Mouse (Mus musculus) G1E (cell line): ENCODE data around the gene Gm17677. TPM values are rescaled to one million over a fixed set of nuclear protein-coding genes. Genes with fewer than 3 reads are reported as not detected.

Experiments
- ATAC-seq: 2 replicates; pipeline ENCODE4 v1.8.0; 2016; ENCODE audit warnings: mild to moderate bottlenecking; ENCODE audit not compliant: insufficient number of reproducible peaks, poor library complexity, low FRiP score, severe bottlenecking; ENCODE audit errors: extremely low read depth
- DNase-seq: peaks from one replicate; pipeline ENCODE4 v3.0.0; 2012; ENCODE audit warnings: low spot score
- H3K27me3 ChIP-seq: 2 replicates; pipeline ENCODE4 v1.6.1; 2012; ENCODE audit warnings: mild to moderate bottlenecking, low read length, inconsistent platforms; ENCODE audit not compliant: insufficient read depth
- H3K36me3 ChIP-seq: replicated peaks from 2 replicates; pipeline ENCODE3; 2012; ENCODE audit warnings: mild to moderate bottlenecking, inconsistent platforms
- H3K4me1 ChIP-seq: 2 replicates; pipeline ENCODE4 v1.6.1; 2012; ENCODE audit warnings: low read depth, low read length, inconsistent platforms, mixed read lengths; ENCODE audit not compliant: insufficient read depth
- H3K4me3 ChIP-seq: 2 replicates; pipeline ENCODE4 v1.5.1; 2012; ENCODE audit warnings: low read depth, mild to moderate bottlenecking, inconsistent platforms, low read length, moderate library complexity, mixed read lengths
- H3K9me3 ChIP-seq: replicated peaks from 2 replicates; pipeline ENCODE4 v1.6.1; 2012; ENCODE audit warnings: inconsistent platforms
- CTCF ChIP-seq: IDR thresholded peaks from 2 replicates; pipeline ENCODE4 v1.5.1; 2012; ENCODE audit warnings: low read depth, low read length, inconsistent platforms, mixed read lengths
- GATA1 ChIP-seq: IDR thresholded peaks from 2 replicates; pipeline ENCODE4 v1.6.1; 2012; ENCODE audit warnings: borderline replicate concordance, low read length, inconsistent platforms, mixed read lengths
- GATA2 ChIP-seq: IDR thresholded peaks from 2 replicates; pipeline ENCODE4 v1.6.1; 2012; ENCODE audit warnings: low read depth, low read length, inconsistent platforms, borderline replicate concordance
- POLR2AphosphoS5 ChIP-seq: IDR thresholded peaks from 2 replicates; pipeline ENCODE4 v1.6.1; 2012; ENCODE audit warnings: low read depth, low read length, inconsistent platforms; ENCODE audit not compliant: insufficient replicate concordance
- TAL1 ChIP-seq: conservative IDR thresholded peaks from 2 replicates; pipeline ENCODE4 v1.6.1; 2012; ENCODE audit warnings: low read depth, low read length, inconsistent platforms, mixed read lengths
- polyA plus RNA-seq: library from polyadenylated mRNA; stranded (reverse); fragments of >175 nt; gene quantifications from 2 replicates; pipeline ENCODE4 v1.2.3, GENCODE M21; 2012
- total RNA-seq, 2 experiments: library from RNA; stranded (forward) in 1 of 2; stranded (reverse) in 1 of 2; fragments of 200-1000 nt in 1 of 2; fragments of >200 nt in 1 of 2; fragmentation: Nextera tagmentation in 1 of 2; gene quantifications; 2 replicates each; pipeline ENCODE4 v1.2.3; 2014 to 2017

Gm17677 gene
- total RNA-seq (2014; fragmentation: Nextera tagmentation) (not detected in 2 replicates), total RNA-seq (2017) (not detected in 2 replicates), polyA plus RNA-seq (not detected in 2 replicates)

DNA sequence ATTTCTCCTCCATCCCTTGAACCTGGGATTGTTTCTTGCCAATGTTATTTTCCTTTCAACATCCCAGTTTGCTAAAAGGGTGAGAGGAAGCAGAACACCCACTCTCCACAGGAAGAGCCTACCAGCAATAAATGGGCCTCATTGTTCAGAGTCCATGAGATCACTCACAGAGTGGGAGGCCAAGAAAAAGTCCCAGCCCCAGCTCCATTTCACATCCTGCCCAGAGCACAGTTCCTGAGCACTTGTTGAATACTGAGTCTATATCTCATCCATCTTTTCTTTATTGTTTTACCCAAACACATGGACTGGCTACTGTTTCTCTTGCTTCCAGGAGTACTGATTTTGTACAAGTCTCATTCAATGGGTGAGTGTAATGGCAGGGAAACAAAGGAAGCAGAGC is at the start of gene Gm17677:
Gm17677 (plus strand) TSS at position 301 of the 400 bp plus-strand sequence.
- H3K27me3 ChIP-seq: no peaks in the 10 kb centered on the region
- ATAC-seq (no peak), DNase-seq (no peak)
- no peak within 1 kb of the TSS for H3K4me3 ChIP-seq
- no peaks in the 10 kb centered on the region for H3K4me1 ChIP-seq
- TF ChIP-seq CTCF: no peak
- TF ChIP-seq GATA1: no peak
- TF ChIP-seq GATA2: no peak
- no peak for TF ChIP-seq POLR2AphosphoS5
- no peak for TF ChIP-seq TAL1
- H3K9me3 ChIP-seq: no peaks in the 10 kb centered on the region
- no peaks in the 10 kb centered on the region for H3K36me3 ChIP-seq

GRCm38 (mm10) chr9:35691924-35692323 is 48.9 kb upstream of the Gm17677 start:
- Histone ChIP-seq H3K9me3 (no peaks in the 10 kb centered on the region), H3K4me1 (no peaks in the 10 kb centered on the region), H3K4me3 (no peak overlapping the region), H3K27me3 (no peaks in the 10 kb centered on the region), H3K36me3 (no peaks in the 10 kb centered on the region)
- ATAC-seq: no peak
- no peak for TF ChIP-seq GATA2
- TF ChIP-seq CTCF: no peak
- no peak for TF ChIP-seq POLR2AphosphoS5
- TF ChIP-seq GATA1: no peak
- no peak for TF ChIP-seq TAL1
- no peak for DNase-seq

DNA sequence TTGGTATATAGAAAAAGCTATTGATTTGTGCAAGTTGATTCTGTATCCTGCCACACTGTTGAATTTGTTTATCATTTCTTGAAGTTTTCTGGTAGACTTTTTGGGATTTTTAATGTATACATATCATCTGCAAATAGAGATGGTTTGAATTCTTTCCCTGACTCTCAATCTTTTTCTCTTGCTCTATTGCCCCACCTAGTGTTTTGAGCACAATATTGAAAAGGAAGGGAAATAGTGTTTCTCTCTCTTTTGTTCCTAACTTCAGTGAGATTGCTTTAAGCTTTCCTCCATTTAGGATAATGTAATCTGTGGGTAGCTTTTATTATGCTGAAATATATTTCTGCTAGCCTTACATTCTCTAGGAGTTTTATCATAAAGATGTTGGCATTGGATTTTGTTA is 33.6 kb upstream of the Gm17677 start:
- no peaks in the 10 kb centered on the region for H3K4me1 ChIP-seq
- H3K4me3 ChIP-seq: no peak overlapping the region
- no peaks in the 10 kb centered on the region for H3K27me3 ChIP-seq
- DNase-seq: no peak
- no peaks in the 10 kb centered on the region for H3K36me3 ChIP-seq
- no peak for ATAC-seq
- peaks cover 4% of the 10 kb centered on the region; the same call in 1 of the 2 replicates for H3K9me3 ChIP-seq
- no peak for TF ChIP-seq GATA1
- TF ChIP-seq GATA2: no peak
- no peak for TF ChIP-seq POLR2AphosphoS5
- no peak for TF ChIP-seq TAL1
- TF ChIP-seq CTCF: no peak

GRCm38 (mm10) chr9:35756843-35757242 is 16.0 kb downstream of the Gm17677 start:
- no peaks in the 10 kb centered on the region for H3K27me3 ChIP-seq
- H3K9me3 ChIP-seq: no peaks in the 10 kb centered on the region
- no peaks in the 10 kb centered on the region for H3K4me1 ChIP-seq
- H3K36me3 ChIP-seq: no peaks in the 10 kb centered on the region
- no peak for ATAC-seq
- no peak for TF ChIP-seq TAL1
- no peak for TF ChIP-seq CTCF
- TF ChIP-seq POLR2AphosphoS5: no peak
- no peak for TF ChIP-seq GATA2
- TF ChIP-seq GATA1: no peak
- DNase-seq: no peak
- H3K4me3 ChIP-seq: no peak overlapping the region

- Histone ChIP-seq H3K9me3 (no peaks in the 10 kb centered on the region), H3K27me3 (no peaks in the 10 kb centered on the region), H3K36me3 (no peaks in the 10 kb centered on the region), H3K4me1 (no peaks in the 10 kb centered on the region), H3K4me3 (no peak within 1 kb of the TSS)
- TF ChIP-seq GATA2 (no peak), POLR2AphosphoS5 (no peak), TAL1 (no peak), CTCF (no peak), GATA1 (no peak)
- DNase-seq: no peak
- ATAC-seq: no peak
Observed at GRCm38 (mm10) chr9:35778009-35778408, 37.2 kb downstream of the Gm17677 start, which contains the start of gene Gm17727. Gene Gm17727 (minus strand): TSS chr9:35778109.

DNA sequence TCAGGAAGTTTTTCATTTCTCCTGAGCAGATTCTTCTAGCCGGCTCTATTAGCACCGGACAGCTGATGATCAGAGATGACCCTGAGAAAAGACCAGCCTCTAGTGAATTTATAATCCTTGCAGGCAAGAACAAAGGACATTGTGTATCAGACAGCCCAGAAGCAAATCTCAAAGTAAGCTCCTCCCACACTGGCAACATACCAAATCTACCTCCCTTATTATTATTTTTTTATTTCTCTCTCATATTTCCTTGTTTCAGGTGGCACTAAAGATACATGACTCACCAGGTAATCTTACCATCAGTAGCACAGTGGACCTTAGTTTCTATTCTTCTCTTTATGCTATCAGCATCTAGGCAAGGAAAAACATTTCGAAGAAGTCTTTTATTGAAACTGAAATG is 49.2 kb downstream of the Gm17677 start, which contains the start of the genes Gm27235 and D730048I06Rik:
Gm27235 (minus strand) TSS at position 101 of the 400 bp plus-strand sequence.
D730048I06Rik (minus strand) TSS at position 112 of the 400 bp plus-strand sequence.
- Histone ChIP-seq H3K9me3 (no peaks in the 10 kb centered on the region), H3K4me1 (no peaks in the 10 kb centered on the region), H3K27me3 (no peaks in the 10 kb centered on the region), H3K4me3 (no peak within 1 kb of the TSS), H3K36me3 (no peaks in the 10 kb centered on the region)
- DNase-seq: no peak
- ATAC-seq: no peak
- no peak for TF ChIP-seq POLR2AphosphoS5
- TF ChIP-seq GATA2: no peak
- TF ChIP-seq CTCF: no peak
- no peak for TF ChIP-seq TAL1
- TF ChIP-seq GATA1: no peak

Other genes starting within 250 kb of the Gm17677 start
- gene Gm1113, start 222.8 kb upstream of the Gm17677 start, total RNA-seq (2014; fragmentation: Nextera tagmentation): not detected in 2 replicates
- not detected in 2 replicates for gene Gm1113, start 222.8 kb upstream of the Gm17677 start, total RNA-seq (2017)
- not detected in 2 replicates for gene Gm1113, start 222.8 kb upstream of the Gm17677 start, polyA plus RNA-seq
- not detected in 2 replicates for gene Ddx25, start 182.5 kb upstream of the Gm17677 start, total RNA-seq (2014; fragmentation: Nextera tagmentation)
- 0.27 and 0.35 TPM in 2 replicates for gene Ddx25, start 182.5 kb upstream of the Gm17677 start, total RNA-seq (2017)
- 0.01 TPM in 1 of 2 replicates, not detected in the other for gene Ddx25, start 182.5 kb upstream of the Gm17677 start, polyA plus RNA-seq
- 57.3 and 59.2 TPM in 2 replicates for gene Pus3, start 182.5 kb upstream of the Gm17677 start, total RNA-seq (2014; fragmentation: Nextera tagmentation)
- 45.4 and 52.1 TPM in 2 replicates for gene Pus3, start 182.5 kb upstream of the Gm17677 start, total RNA-seq (2017)
- gene Pus3, start 182.5 kb upstream of the Gm17677 start, polyA plus RNA-seq: 0.95 and 1.6 TPM in 2 replicates
- gene Pate2, start 170.8 kb upstream of the Gm17677 start, total RNA-seq (2014; fragmentation: Nextera tagmentation): 0.75 and 1.4 TPM in 2 replicates
- 0.44 and 0.46 TPM in 2 replicates for gene Pate2, start 170.8 kb upstream of the Gm17677 start, total RNA-seq (2017)
- gene Pate2, start 170.8 kb upstream of the Gm17677 start, polyA plus RNA-seq: 0.21 and 0.51 TPM in 2 replicates
- 17.2 and 27.7 TPM in 2 replicates for gene Hyls1, start 170.7 kb upstream of the Gm17677 start, total RNA-seq (2014; fragmentation: Nextera tagmentation)
- 18.6 and 18.9 TPM in 2 replicates for gene Hyls1, start 170.7 kb upstream of the Gm17677 start, total RNA-seq (2017)
- 2.5 and 2.7 TPM in 2 replicates for gene Hyls1, start 170.7 kb upstream of the Gm17677 start, polyA plus RNA-seq
- gene Pate4, start 129.1 kb upstream of the Gm17677 start, total RNA-seq (2014; fragmentation: Nextera tagmentation): not detected in 2 replicates
- not detected in 2 replicates for gene Pate4, start 129.1 kb upstream of the Gm17677 start, total RNA-seq (2017)
- not detected in 2 replicates for gene Pate4, start 129.1 kb upstream of the Gm17677 start, polyA plus RNA-seq
- gene Pate3, start 92.8 kb upstream of the Gm17677 start, total RNA-seq (2014; fragmentation: Nextera tagmentation): not detected in 2 replicates
- 0.17 TPM in 1 of 2 replicates, not detected in the other for gene Pate3, start 92.8 kb upstream of the Gm17677 start, total RNA-seq (2017)
- gene Pate3, start 92.8 kb upstream of the Gm17677 start, polyA plus RNA-seq: not detected in 2 replicates
- not detected in 2 replicates for gene Pate1, start 53.7 kb upstream of the Gm17677 start, total RNA-seq (2014; fragmentation: Nextera tagmentation)
- 0.05 and 0.12 TPM in 2 replicates for gene Pate1, start 53.7 kb upstream of the Gm17677 start, total RNA-seq (2017)
- gene Pate1, start 53.7 kb upstream of the Gm17677 start, polyA plus RNA-seq: not detected in 2 replicates
- not detected in 2 replicates for gene Gm17727, start 37.1 kb downstream of the Gm17677 start, total RNA-seq (2014; fragmentation: Nextera tagmentation)
- gene Gm17727, start 37.1 kb downstream of the Gm17677 start, total RNA-seq (2017): not detected in 2 replicates
- gene Gm17727, start 37.1 kb downstream of the Gm17677 start, polyA plus RNA-seq: not detected in 2 replicates
- gene Gm27235, start 49.1 kb downstream of the Gm17677 start, total RNA-seq (2014; fragmentation: Nextera tagmentation): not detected in 2 replicates
- not detected in 2 replicates for gene Gm27235, start 49.1 kb downstream of the Gm17677 start, total RNA-seq (2017)
- gene Gm27235, start 49.1 kb downstream of the Gm17677 start, polyA plus RNA-seq: not detected in 2 replicates
- gene D730048I06Rik, start 49.1 kb downstream of the Gm17677 start, total RNA-seq (2014; fragmentation: Nextera tagmentation): not detected in 2 replicates
- gene D730048I06Rik, start 49.1 kb downstream of the Gm17677 start, total RNA-seq (2017): not detected in 2 replicates
- not detected in 2 replicates for gene D730048I06Rik, start 49.1 kb downstream of the Gm17677 start, polyA plus RNA-seq
- not detected in 2 replicates for gene 9230110F15Rik, start 103.1 kb downstream of the Gm17677 start, total RNA-seq (2014; fragmentation: Nextera tagmentation)
- 0.33 TPM in 1 of 2 replicates, not detected in the other for gene 9230110F15Rik, start 103.1 kb downstream of the Gm17677 start, total RNA-seq (2017)
- not detected in 2 replicates for gene 9230110F15Rik, start 103.1 kb downstream of the Gm17677 start, polyA plus RNA-seq
- gene 9230113P08Rik, start 167.4 kb downstream of the Gm17677 start, total RNA-seq (2014; fragmentation: Nextera tagmentation): not detected in 2 replicates
- 0.05 TPM in 1 of 2 replicates, not detected in the other for gene 9230113P08Rik, start 167.4 kb downstream of the Gm17677 start, total RNA-seq (2017)
- gene 9230113P08Rik, start 167.4 kb downstream of the Gm17677 start, polyA plus RNA-seq: not detected in 2 replicates